Mouse (Mus musculus) pancreas, adult 10 weeks (tissue): ENCODE data around the gene Olfr1331. TPM values are rescaled to one million over a fixed set of nuclear protein-coding genes. Genes with fewer than 3 reads are reported as not detected.

Source experiments
- polyA plus RNA-seq: library from polyadenylated mRNA; stranded (reverse); fragments of 350-450 nt; fragmentation: Illumina TruSeq; extraction: RNeasy Lipid Tissue Mini Kit (QIAGEN cat#74804); gene quantifications from one replicate; pipeline ENCODE4 v1.2.3, GENCODE M21; 2015; ENCODE audit warnings: low read depth, low replicate concordance; ENCODE audit not compliant: insufficient read depth

Olfr1331 gene
- not detected for polyA plus RNA-seq

DNA sequence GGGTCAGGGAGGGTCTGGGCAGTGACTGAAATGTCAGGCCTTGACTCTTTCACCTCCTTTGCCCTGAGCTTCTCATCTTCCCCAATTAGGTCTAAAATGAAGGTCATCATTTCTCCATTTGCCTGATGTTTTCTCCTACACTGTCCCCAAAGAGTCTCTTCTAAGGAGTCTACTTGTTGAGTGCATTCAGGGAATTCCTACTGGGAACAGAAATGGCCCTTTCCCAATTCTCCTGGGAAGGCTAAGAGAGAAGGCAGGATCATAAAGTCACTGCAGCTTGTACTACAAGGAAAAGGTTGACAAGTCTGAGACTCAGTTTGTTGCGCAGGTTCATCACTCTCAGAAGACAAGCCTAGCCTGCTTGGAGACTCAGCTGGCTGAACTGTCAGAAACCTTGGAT is at the start of gene Olfr1331:
TSS of gene Olfr1331 (plus strand) at position 301 of the 400 bp plus-strand sequence.

GRCm38 (mm10) chr4:118836179-118836578 is 28.3 kb upstream of the Olfr1331 start, which contains the start of gene Olfr1333:
Olfr1333 (minus strand) TSS chr4:118836279.

GRCm38 (mm10) chr4:118888297-118888696 is 23.8 kb downstream of the Olfr1331 start, which contains the start of gene Olfr1330:
Olfr1330 (plus strand) TSS chr4:118888597.

DNA sequence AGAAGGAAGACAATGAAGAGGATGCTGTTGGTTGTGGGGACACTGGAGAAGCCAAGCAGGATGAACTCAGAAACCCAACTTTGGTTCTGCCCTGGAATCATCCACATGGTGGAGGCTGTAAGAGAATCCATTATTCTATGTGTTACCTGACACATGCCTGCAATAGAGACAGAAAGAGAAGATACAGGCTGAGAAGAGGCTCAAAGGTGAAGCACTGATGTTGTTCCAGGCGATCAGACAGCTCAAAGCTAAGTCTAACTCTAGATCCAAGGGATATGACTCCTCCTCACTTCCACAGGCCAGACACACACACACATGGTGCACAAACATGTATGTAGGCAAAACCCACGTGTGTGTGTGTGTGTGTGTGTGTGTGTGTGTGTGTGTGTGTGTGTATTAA is 52.9 kb downstream of the Olfr1331 start, which contains the start of gene Olfr1329:
TSS of gene Olfr1329 (minus strand) at position 101 of the 400 bp plus-strand sequence.

Other genes starting within 250 kb of the Olfr1331 start
- not detected for gene Cfap57, start 243.9 kb upstream of the Olfr1331 start, polyA plus RNA-seq
- gene Ebna1bp2, start 243.8 kb upstream of the Olfr1331 start, polyA plus RNA-seq, result 8.0 TPM
- not detected for gene Olfr62, start 205.7 kb upstream of the Olfr1331 start, polyA plus RNA-seq
- not detected for gene Olfr1342, start 171.9 kb upstream of the Olfr1331 start, polyA plus RNA-seq
- not detected for gene Olfr1341, start 161.1 kb upstream of the Olfr1331 start, polyA plus RNA-seq
- not detected for gene Olfr1340, start 144.5 kb upstream of the Olfr1331 start, polyA plus RNA-seq
- not detected for gene Olfr1339, start 132.5 kb upstream of the Olfr1331 start, polyA plus RNA-seq
- gene Olfr1338, start 105.9 kb upstream of the Olfr1331 start, polyA plus RNA-seq, result not detected
- not detected for gene Olfr1337, start 82.1 kb upstream of the Olfr1331 start, polyA plus RNA-seq
- gene Olfr1335, start 54.7 kb upstream of the Olfr1331 start, polyA plus RNA-seq, result not detected
- gene Olfr1333, start 28.4 kb upstream of the Olfr1331 start, polyA plus RNA-seq, result not detected
- gene Olfr1330, start 23.9 kb downstream of the Olfr1331 start, polyA plus RNA-seq, result not detected
- not detected for gene Olfr1329, start 52.8 kb downstream of the Olfr1331 start, polyA plus RNA-seq
- gene Olfr1328, start 74.0 kb downstream of the Olfr1331 start, polyA plus RNA-seq, result not detected
- gene Lao1, start 96.9 kb downstream of the Olfr1331 start, polyA plus RNA-seq, result not detected
- gene Slc2a1, start 244.1 kb downstream of the Olfr1331 start, polyA plus RNA-seq, result 4.1 TPM